21 mouse cellular contexts compared by ENCODE assay signal in the genomic region with DNA sequence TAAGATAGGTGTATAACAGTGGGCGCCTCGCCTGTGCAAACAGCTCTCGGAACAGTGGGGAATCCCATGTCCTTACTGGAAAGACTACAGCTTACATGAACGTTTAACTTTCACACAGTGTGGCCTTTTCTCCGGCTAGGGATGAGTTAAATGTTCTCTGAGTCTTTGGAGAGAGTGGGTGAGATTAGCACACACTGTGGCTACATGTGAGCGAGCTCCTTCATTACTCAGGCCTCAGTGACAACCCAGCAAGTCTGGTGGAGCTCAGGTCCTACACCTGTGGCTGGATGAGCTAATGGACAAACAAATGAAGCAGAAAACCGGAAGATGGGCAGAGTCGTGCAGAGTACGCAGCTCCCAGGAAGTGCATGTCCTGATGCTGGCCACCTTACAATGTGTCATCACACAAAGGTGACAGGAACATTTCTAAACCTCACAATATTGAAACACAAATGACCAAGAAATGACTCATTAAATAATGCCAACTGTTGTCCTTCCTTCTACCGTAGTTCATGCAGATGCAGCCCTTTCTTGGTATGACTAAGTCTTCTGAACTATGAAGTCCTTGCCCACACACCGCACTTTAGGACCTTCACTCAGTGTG.
DNase-seq lines count a peak whose midpoint lies in the region; TF ChIP-seq lines count a peak whose summit lies in the region.
"Had no signal": no experiment of that assay in that cellular context is flagged by ENCODE, and none has a peak within 500 bp of the region (broad histone marks: within the 10 kb centered on the region; RNA-seq: fewer than 3 reads in every experiment).

No protein-coding gene starts in this region.

- no peak for TF ChIP-seq POLR2A in lung, adult 2 months (IDR thresholded peaks at IDR 0.05; ENCODE audit: borderline replicate concordance, extremely low read depth, low read depth, low read length)

- peaks cover 22% of the 10 kb centered on the region for H3K4me1 ChIP-seq in lung, adult 2 months (ENCODE audit: control insufficient read depth, insufficient read depth, low read length)
- H3K4me1 ChIP-seq in brown adipose tissue, adult 24 weeks (ENCODE audit: control insufficient read depth, insufficient read depth, insufficient read length, low read length), result peaks cover 16% of the 10 kb centered on the region

- intact Hi-C loops in gastrocnemius, adult 2 months (cut with DNase I), result no loop called here
- intact Hi-C loops in gastrocnemius, postnatal 36 days (cut with DNase I), result loop anchor here (5.0 kb wide), 1 partner anchor 47 kb away; no protein-coding TSS in a partner anchor

- peak overlapping the region; percentile 81 for H3K4me3 ChIP-seq in gastrocnemius, adult 2 months
- no peak overlapping the region for H3K4me3 ChIP-seq in lung, adult 2 months (replicated peaks; ENCODE audit: extremely low read depth, low read depth, low read length)
- peak overlapping the region; percentile 29 for H3K4me3 ChIP-seq in brown adipose tissue, adult 24 weeks (ENCODE audit: insufficient read depth, low read depth, low read length)
- H3K4me3 ChIP-seq: embryonic facial prominence, embryonic 12.5 days; embryonic facial prominence, embryonic 15.5 days; heart, embryonic 12.5 days; heart, embryonic 15.5 days had no signal

- peak overlapping the region; percentile 83 for H3K27ac ChIP-seq in gastrocnemius, adult 2 months
- peak overlapping the region; percentile 74 for H3K27ac ChIP-seq in brown adipose tissue, adult 24 weeks (replicated peaks; ENCODE audit: low read depth, low read length)
- H3K27ac ChIP-seq: embryonic facial prominence, embryonic 12.5 days; embryonic facial prominence, embryonic 15.5 days; heart, embryonic 15.5 days; hindbrain, embryonic 14.5 days; hindbrain, postnatal 0 days had no signal

- 75% methylated on average over 11 of the region's 11 CpGs for WGBS in lung, adult 2 months

- TF ChIP-seq CTCF in gastrocnemius, adult 2 months (IDR thresholded peaks at IDR 0.05), result no peak
- no peak for TF ChIP-seq CTCF in lung, adult 2 months (IDR thresholded peaks at IDR 0.05; ENCODE audit: insufficient read depth, low read length)

- DNase-seq in gastrocnemius, adult 2 months, result no peak
- no peak for DNase-seq in gastrocnemius, postnatal 36 days
- peak; percentile 2 for DNase-seq in lung, adult 2 months
- no peak for DNase-seq in lung, adult 18-20 months
- no peak for DNase-seq in urinary bladder, postnatal 4 days (ENCODE audit: low spot score in 2 of 2)
- DNase-seq: adrenal gland, postnatal 14 days; cerebellum, adult 18-20 months; cerebellum, adult 9-10 months; cerebellum, postnatal 25 days; forebrain, postnatal 0 days; gastrocnemius, postnatal 10 days; heart, postnatal 10 days; heart, postnatal 4 days; kidney, adult 18-20 months had no signal
